Mouse (Mus musculus) heart, embryonic 12.5 days (tissue): ENCODE measurements around the gene Gm29666. TPM values are rescaled to one million over a fixed set of nuclear protein-coding genes. Genes with fewer than 3 reads are reported as not detected.

Experiments
- ATAC-seq: fragments of 200-750 bp; cut with Nextera tagmentation; 2 replicates; pipeline ENCODE4 v1.8.0; 2017; ENCODE audit warnings: moderate TSS enrichment, moderate library complexity; ENCODE audit not compliant: insufficient number of reproducible peaks, low FRiP score
- H3K27ac ChIP-seq: fragments of 300-500 bp; sonication (generic); 2 replicates; pipeline ENCODE4 v1.5.1; 2016; ENCODE audit warnings: mild to moderate bottlenecking, moderate library complexity; ENCODE audit not compliant: poor library complexity, severe bottlenecking
- H3K27me3 ChIP-seq: fragments of 300-500 bp; sonication (generic); replicated peaks from 2 replicates; pipeline ENCODE4 v1.6.1; 2016; ENCODE audit warnings: mild to moderate bottlenecking, moderate library complexity
- H3K36me3 ChIP-seq: fragments of 300-500 bp; sonication (generic); 2 replicates; pipeline ENCODE4 v1.6.1; 2016; ENCODE audit warnings: mild to moderate bottlenecking, moderate library complexity
- H3K4me1 ChIP-seq: fragments of 300-500 bp; sonication (generic); replicated peaks from 2 replicates; pipeline ENCODE4 v1.6.1; 2016; ENCODE audit warnings: mild to moderate bottlenecking
- H3K4me2 ChIP-seq: fragments of 300-500 bp; sonication (generic); 2 replicates; pipeline ENCODE4 v1.6.1; 2016; ENCODE audit warnings: mild to moderate bottlenecking, moderate library complexity
- H3K4me3 ChIP-seq: fragments of 300-500 bp; sonication (generic); 2 replicates; pipeline ENCODE4 v1.5.1; 2016; ENCODE audit warnings: mild to moderate bottlenecking
- H3K9ac ChIP-seq: fragments of 300-500 bp; sonication (generic); 2 replicates; pipeline ENCODE4 v1.6.1; 2016; ENCODE audit warnings: mild to moderate bottlenecking, moderate library complexity
- H3K9me3 ChIP-seq: fragments of 300-500 bp; sonication (generic); replicated peaks from 2 replicates; pipeline ENCODE4 v1.6.1; 2016; ENCODE audit warnings: mild to moderate bottlenecking, moderate library complexity
- WGBS: fragments of 180-500 bp; shearing (Covaris S2); methylation state at CpG from one replicate; pipeline ENCODE4 v1.1.7; 2016; 5-methylcytosine and 5-hydroxymethylcytosine counted together
- polyA plus RNA-seq: library from polyadenylated mRNA; unstranded; fragments of >200 nt; fragmentation: Nextera tagmentation; extraction: Ambion mirVana; gene quantifications from 2 replicates; pipeline ENCODE4 v1.2.1, GENCODE M21; 2016

The Gm29666 gene
- polyA plus RNA-seq, 1 experiment from 2014 or later = 0.43 TPM

- peaks cover 19% of the 10 kb centered on the region for H3K4me1 ChIP-seq
- H3K9ac ChIP-seq = no peak overlapping the region
- no peak overlapping the region for H3K4me3 ChIP-seq
- no peaks in the 10 kb centered on the region for H3K27me3 ChIP-seq
- 70% methylated on average over 5 of the region's 5 CpGs for whole genome bisulfite sequencing
- H3K27ac ChIP-seq = peak overlapping the region; percentile 6; the same call in 1 of the 2 replicates
- no peak overlapping the region for H3K4me2 ChIP-seq
- H3K36me3 ChIP-seq = peaks cover 45% of the 10 kb centered on the region
- H3K9me3 ChIP-seq = no peaks in the 10 kb centered on the region
- ATAC-seq = no peak
These were observed 24.5 kb upstream of the Gm29666 start for GRCm38 (mm10) chr15:84944319-84944718.

- Histone ChIP-seq H3K36me3 (peaks cover 48% of the 10 kb centered on the region), H3K9ac (no peak overlapping the region), H3K27me3 (no peaks in the 10 kb centered on the region), H3K27ac (no peak overlapping the region), H3K4me3 (no peak overlapping the region), H3K4me2 (no peak overlapping the region), H3K9me3 (no peaks in the 10 kb centered on the region), H3K4me1 (peaks cover 13% of the 10 kb centered on the region)
- ATAC-seq = no peak
- whole genome bisulfite sequencing = 70% methylated on average over 11 of the region's 11 CpGs
These were observed 22.9 kb upstream of the Gm29666 start for GRCm38 (mm10) chr15:84942647-84943285.

GRCm38 (mm10) chr15:84940102-84940501 lies 20.3 kb upstream of the Gm29666 start:
- peak; percentile 31; the same call in 1 of the 2 replicates for ATAC-seq
- Histone ChIP-seq H3K27me3 (no peaks in the 10 kb centered on the region), H3K9me3 (no peaks in the 10 kb centered on the region), H3K4me3 (no peak overlapping the region), H3K27ac (no peak overlapping the region), H3K4me2 (no peak overlapping the region), H3K4me1 (peaks cover 13% of the 10 kb centered on the region), H3K36me3 (peaks cover 75% of the 10 kb centered on the region), H3K9ac (no peak overlapping the region)
- 56% methylated on average over 12 of the region's 12 CpGs for WGBS

GRCm38 (mm10) chr15:84934901-84935300 lies 15.1 kb upstream of the Gm29666 start:
- ATAC-seq = no peak
- no peak overlapping the region for H3K4me3 ChIP-seq
- no peak overlapping the region for H3K9ac ChIP-seq
- 0 out of 2 replicates have a peak, but pooled peaks cover 3% of the 10 kb centered on the region for H3K4me1 ChIP-seq
- peaks cover 99% of the 10 kb centered on the region for H3K36me3 ChIP-seq
- H3K4me2 ChIP-seq = no peak overlapping the region
- no peaks in the 10 kb centered on the region for H3K9me3 ChIP-seq
- WGBS = 93% methylated on average over 16 of the region's 16 CpGs
- no peaks in the 10 kb centered on the region for H3K27me3 ChIP-seq
- H3K27ac ChIP-seq = no peak overlapping the region

GRCm38 (mm10) chr15:84932351-84932750 lies 12.5 kb upstream of the Gm29666 start:
- no peak overlapping the region for H3K4me2 ChIP-seq
- no peaks in the 10 kb centered on the region for H3K27me3 ChIP-seq
- ATAC-seq = peak; percentile 69; the same call in 1 of the 2 replicates
- peaks cover 97% of the 10 kb centered on the region for H3K36me3 ChIP-seq
- no peak overlapping the region for H3K27ac ChIP-seq
- no peaks in the 10 kb centered on the region for H3K9me3 ChIP-seq
- WGBS = 62% methylated on average over 5 of the region's 5 CpGs
- no peak overlapping the region for H3K9ac ChIP-seq
- H3K4me3 ChIP-seq = no peak overlapping the region
- no peaks in the 10 kb centered on the region for H3K4me1 ChIP-seq

- 0 out of 2 replicates have a peak overlapping the region, but pooled peaks have one; percentile 46 for H3K9ac ChIP-seq
- no peak overlapping the region for H3K27ac ChIP-seq
- H3K4me3 ChIP-seq = no peak overlapping the region
- no peaks in the 10 kb centered on the region for H3K9me3 ChIP-seq
- WGBS = 74% methylated on average over 1 of the region's 1 CpGs
- peak overlapping the region; percentile 27 for H3K4me2 ChIP-seq
- peaks cover 33% of the 10 kb centered on the region for H3K36me3 ChIP-seq
- no peaks in the 10 kb centered on the region for H3K27me3 ChIP-seq
- H3K4me1 ChIP-seq = peaks cover 21% of the 10 kb centered on the region
- ATAC-seq = no peak
These were observed 5.7 kb upstream of the Gm29666 start for GRCm38 (mm10) chr15:84925495-84926018.

GRCm38 (mm10) chr15:84924781-84925315 lies 5.0 kb upstream of the Gm29666 start:
- Histone ChIP-seq H3K4me1 (peaks cover 21% of the 10 kb centered on the region), H3K27ac (0 out of 2 replicates have a peak overlapping the region, but pooled peaks have one; percentile 21)

GRCm38 (mm10) chr15:84923508-84924181 lies 3.8 kb upstream of the Gm29666 start:
- Histone ChIP-seq H3K27ac (peak overlapping the region; percentile 93), H3K27me3 (no peaks in the 10 kb centered on the region), H3K4me3 (peak overlapping the region; percentile 96), H3K4me2 (peak overlapping the region; percentile 81), H3K4me1 (peaks cover 21% of the 10 kb centered on the region), H3K9ac (peak overlapping the region; percentile 99), H3K36me3 (peaks cover 14% of the 10 kb centered on the region), H3K9me3 (no peaks in the 10 kb centered on the region)
- WGBS = under 1% methylated on average over 65 of the region's 68 CpGs
- peak; percentile 84 for ATAC-seq

More at GRCm38 (mm10) chr15:84924781-84925315, 5.0 kb upstream of the Gm29666 start:
- Histone ChIP-seq H3K9ac (peak overlapping the region; percentile 99), H3K36me3 (peaks cover 26% of the 10 kb centered on the region), H3K9me3 (no peaks in the 10 kb centered on the region), H3K27me3 (no peaks in the 10 kb centered on the region), H3K4me3 (peak overlapping the region; percentile 96), H3K4me2 (peak overlapping the region; percentile 81)
- no peak for ATAC-seq
- WGBS = 10% methylated on average over 9 of the region's 9 CpGs

GRCm38 (mm10) chr15:84922884-84923507 lies 3.2 kb upstream of the Gm29666 start, which contains the start of gene Nup50:
Nup50 (plus strand) TSS chr15:84923411.
- peak; percentile 93 for ATAC-seq
- WGBS = under 1% methylated on average over 60 of the region's 60 CpGs
- peak within 1 kb of the TSS; percentile 93 for H3K27ac ChIP-seq
- H3K4me1 ChIP-seq = peaks cover 21% of the 10 kb centered on the region
- H3K4me2 ChIP-seq = peak within 1 kb of the TSS; percentile 81
- no peaks in the 10 kb centered on the region for H3K27me3 ChIP-seq
- H3K36me3 ChIP-seq = peaks cover 8% of the 10 kb centered on the region
- peak within 1 kb of the TSS; percentile 99 for H3K9ac ChIP-seq
- peak within 1 kb of the TSS; percentile 96 for H3K4me3 ChIP-seq
- H3K9me3 ChIP-seq = no peaks in the 10 kb centered on the region

GRCm38 (mm10) chr15:84913201-84913600 lies 6.6 kb downstream of the Gm29666 start:
- Histone ChIP-seq H3K4me3 (no peak overlapping the region), H3K36me3 (peaks cover 3% of the 10 kb centered on the region; the same call in 1 of the 2 replicates), H3K4me1 (no peaks in the 10 kb centered on the region), H3K27me3 (no peaks in the 10 kb centered on the region), H3K27ac (no peak overlapping the region), H3K9ac (no peak overlapping the region), H3K9me3 (peaks cover 11% of the 10 kb centered on the region), H3K4me2 (no peak overlapping the region)
- 82% methylated on average over 3 of the region's 3 CpGs for WGBS
- ATAC-seq = no peak
